Mouse (Mus musculus): ENCODE measurements around the gene Taf6l. TPM values are rescaled to one million over a fixed set of nuclear protein-coding genes. Genes with fewer than 3 reads are reported as not detected.

The Taf6l gene
- polyA plus RNA-seq, 1 experiment from 2014 or later = 18.3 TPM

- peak within 1 kb of the TSS; percentile 84 for H3K4me2 ChIP-seq (ENCODE audit: low read length)
- peak within 1 kb of the TSS; percentile 82 for H3K27ac ChIP-seq (ENCODE audit: low read depth, low read length)
- H3K9ac ChIP-seq (ENCODE audit: low read length) = peak within 1 kb of the TSS; percentile 94
- H3K27me3 ChIP-seq (replicated peaks; ENCODE audit: control insufficient read depth, insufficient read depth, low read length) = no peaks in the 10 kb centered on the region
- ATAC-seq (peak; percentile 96), DNase-seq (ENCODE audit: low spot score) (peak; percentile 96)
- peaks cover 35% of the 10 kb centered on the region for H3K36me3 ChIP-seq (ENCODE audit: control insufficient read depth, insufficient read depth, low read length)
- peak within 1 kb of the TSS; percentile 97 for H3K4me3 ChIP-seq (ENCODE audit: low read depth, low read length)
- H3K9me3 ChIP-seq (replicated peaks; ENCODE audit: control insufficient read depth, low read length) = no peaks in the 10 kb centered on the region
- H3K4me1 ChIP-seq (ENCODE audit: control insufficient read depth, insufficient read depth, low read length) = peaks cover 8% of the 10 kb centered on the region; the same call in 1 of the 2 replicates
- WGBS = under 1% methylated on average over 75 of the region's 75 CpGs
These were observed 29.4 kb downstream of the Taf6l start, which contains the start of gene Nxf1 for GRCm38 (mm10) chr19:8756635-8757387. Nxf1 (plus strand) TSS chr19:8757073.

GRCm38 (mm10) chr19:8755652-8756051 lies 30.6 kb downstream of the Taf6l start:
- DNase-seq (ENCODE audit: low spot score) (no peak), ATAC-seq (no peak)
- peak overlapping the region; percentile 84; the same call in 1 of the 2 replicates for H3K4me2 ChIP-seq (ENCODE audit: low read length)
- no peak overlapping the region for H3K9ac ChIP-seq (ENCODE audit: low read length)
- H3K27ac ChIP-seq (ENCODE audit: low read depth, low read length) = no peak overlapping the region
- H3K27me3 ChIP-seq (replicated peaks; ENCODE audit: control insufficient read depth, insufficient read depth, low read length) = no peaks in the 10 kb centered on the region
- WGBS = 85% methylated on average over 3 of the region's 3 CpGs
- H3K9me3 ChIP-seq (replicated peaks; ENCODE audit: control insufficient read depth, low read length) = no peaks in the 10 kb centered on the region
- no peak overlapping the region for H3K4me3 ChIP-seq (ENCODE audit: low read depth, low read length)
- peaks cover 45% of the 10 kb centered on the region for H3K36me3 ChIP-seq (ENCODE audit: control insufficient read depth, insufficient read depth, low read length)
- H3K4me1 ChIP-seq (ENCODE audit: control insufficient read depth, insufficient read depth, low read length) = peaks cover 8% of the 10 kb centered on the region; the same call in 1 of the 2 replicates

- Histone ChIP-seq H3K27me3 (replicated peaks; ENCODE audit: control insufficient read depth, insufficient read depth, low read length) (no peaks in the 10 kb centered on the region), H3K27ac (ENCODE audit: low read depth, low read length) (no peak overlapping the region), H3K4me3 (ENCODE audit: low read depth, low read length) (no peak overlapping the region), H3K4me1 (ENCODE audit: control insufficient read depth, insufficient read depth, low read length) (peaks cover 5% of the 10 kb centered on the region), H3K4me2 (ENCODE audit: low read length) (no peak overlapping the region), H3K36me3 (ENCODE audit: control insufficient read depth, insufficient read depth, low read length) (peaks cover 93% of the 10 kb centered on the region), H3K9ac (ENCODE audit: low read length) (no peak overlapping the region), H3K9me3 (replicated peaks; ENCODE audit: control insufficient read depth, low read length) (no peaks in the 10 kb centered on the region)
- DNase-seq (ENCODE audit: low spot score) (no peak), ATAC-seq (no peak)
- WGBS = 74% methylated on average over 2 of the region's 2 CpGs
These were observed 38.8 kb downstream of the Taf6l start for GRCm38 (mm10) chr19:8747368-8747767.

- no peak overlapping the region for H3K27ac ChIP-seq (ENCODE audit: low read depth, low read length)
- H3K36me3 ChIP-seq (ENCODE audit: control insufficient read depth, insufficient read depth, low read length) = peaks cover 79% of the 10 kb centered on the region
- DNase-seq (ENCODE audit: low spot score) (no peak), ATAC-seq (no peak)
- H3K4me1 ChIP-seq (ENCODE audit: control insufficient read depth, insufficient read depth, low read length) = peaks cover 14% of the 10 kb centered on the region
- 98% methylated on average over 1 of the region's 1 CpGs for WGBS
- no peak overlapping the region for H3K4me2 ChIP-seq (ENCODE audit: low read length)
- H3K4me3 ChIP-seq (ENCODE audit: low read depth, low read length) = no peak overlapping the region
- H3K27me3 ChIP-seq (replicated peaks; ENCODE audit: control insufficient read depth, insufficient read depth, low read length) = no peaks in the 10 kb centered on the region
- no peak overlapping the region for H3K9ac ChIP-seq (ENCODE audit: low read length)
- no peaks in the 10 kb centered on the region for H3K9me3 ChIP-seq (replicated peaks; ENCODE audit: control insufficient read depth, low read length)
These were observed 40.8 kb downstream of the Taf6l start for GRCm38 (mm10) chr19:8745382-8745781.

- WGBS = 23% methylated on average over 14 of the region's 14 CpGs
- Histone ChIP-seq H3K9ac (ENCODE audit: low read length) (peak overlapping the region; percentile 84), H3K4me2 (ENCODE audit: low read length) (peak overlapping the region; percentile 96), H3K27ac (ENCODE audit: low read depth, low read length) (peak overlapping the region; percentile 92; the same call in 1 of the 2 replicates), H3K4me1 (ENCODE audit: control insufficient read depth, insufficient read depth, low read length) (peaks cover 14% of the 10 kb centered on the region), H3K36me3 (ENCODE audit: control insufficient read depth, insufficient read depth, low read length) (peaks cover 78% of the 10 kb centered on the region), H3K9me3 (replicated peaks; ENCODE audit: control insufficient read depth, low read length) (no peaks in the 10 kb centered on the region), H3K27me3 (replicated peaks; ENCODE audit: control insufficient read depth, insufficient read depth, low read length) (no peaks in the 10 kb centered on the region), H3K4me3 (ENCODE audit: low read depth, low read length) (peak overlapping the region; percentile 69)
- DNase-seq (ENCODE audit: low spot score) = no peak
- ATAC-seq = no peak
These were observed 44.0 kb downstream of the Taf6l start for GRCm38 (mm10) chr19:8742176-8742575.

- Histone ChIP-seq H3K4me2 (ENCODE audit: low read length) (peak within 1 kb of the TSS; percentile 96), H3K4me1 (ENCODE audit: control insufficient read depth, insufficient read depth, low read length) (peaks cover 14% of the 10 kb centered on the region), H3K27ac (ENCODE audit: low read depth, low read length) (peak within 1 kb of the TSS; percentile 92), H3K4me3 (ENCODE audit: low read depth, low read length) (peak within 1 kb of the TSS; percentile 69), H3K27me3 (replicated peaks; ENCODE audit: control insufficient read depth, insufficient read depth, low read length) (no peaks in the 10 kb centered on the region), H3K9ac (ENCODE audit: low read length) (peak within 1 kb of the TSS; percentile 84), H3K36me3 (ENCODE audit: control insufficient read depth, insufficient read depth, low read length) (peaks cover 70% of the 10 kb centered on the region), H3K9me3 (replicated peaks; ENCODE audit: control insufficient read depth, low read length) (no peaks in the 10 kb centered on the region)
- DNase-seq (ENCODE audit: low spot score) = peak; percentile 99
- ATAC-seq = peak; percentile 99
- WGBS = under 1% methylated on average over 36 of the region's 36 CpGs
These were observed 44.9 kb downstream of the Taf6l start, which contains the start of gene Stx5a for GRCm38 (mm10) chr19:8741243-8741869. Stx5a (plus strand) TSS chr19:8741413.

GRCm38 (mm10) chr19:8740603-8741002 lies 45.6 kb downstream of the Taf6l start, which contains the start of gene 1700092M07Rik:
1700092M07Rik (plus strand) TSS chr19:8740718.
- 68% methylated on average over 14 of the region's 14 CpGs for WGBS
- DNase-seq (ENCODE audit: low spot score) = no peak
- peak within 1 kb of the TSS; percentile 50 for H3K4me2 ChIP-seq (ENCODE audit: low read length)
- H3K36me3 ChIP-seq (ENCODE audit: control insufficient read depth, insufficient read depth, low read length) = peaks cover 62% of the 10 kb centered on the region
- H3K27ac ChIP-seq (ENCODE audit: low read depth, low read length) = peak within 1 kb of the TSS; percentile 92
- peak within 1 kb of the TSS; percentile 84 for H3K9ac ChIP-seq (ENCODE audit: low read length)
- H3K4me3 ChIP-seq (ENCODE audit: low read depth, low read length) = peak within 1 kb of the TSS; percentile 69
- H3K27me3 ChIP-seq (replicated peaks; ENCODE audit: control insufficient read depth, insufficient read depth, low read length) = no peaks in the 10 kb centered on the region
- H3K9me3 ChIP-seq (replicated peaks; ENCODE audit: control insufficient read depth, low read length) = no peaks in the 10 kb centered on the region
- peaks cover 14% of the 10 kb centered on the region for H3K4me1 ChIP-seq (ENCODE audit: control insufficient read depth, insufficient read depth, low read length)
- no peak for ATAC-seq

GRCm38 (mm10) chr19:8739646-8740045 lies 46.6 kb downstream of the Taf6l start:
- no peaks in the 10 kb centered on the region for H3K27me3 ChIP-seq (replicated peaks; ENCODE audit: control insufficient read depth, insufficient read depth, low read length)
- ATAC-seq (no peak), DNase-seq (ENCODE audit: low spot score) (no peak)
- no peak overlapping the region for H3K27ac ChIP-seq (ENCODE audit: low read depth, low read length)
- H3K4me3 ChIP-seq (ENCODE audit: low read depth, low read length) = no peak overlapping the region
- no peak overlapping the region for H3K4me2 ChIP-seq (ENCODE audit: low read length)
- peaks cover 18% of the 10 kb centered on the region for H3K4me1 ChIP-seq (ENCODE audit: control insufficient read depth, insufficient read depth, low read length)
- WGBS = 91% methylated on average over 6 of the region's 6 CpGs
- H3K9me3 ChIP-seq (replicated peaks; ENCODE audit: control insufficient read depth, low read length) = no peaks in the 10 kb centered on the region
- peaks cover 53% of the 10 kb centered on the region for H3K36me3 ChIP-seq (ENCODE audit: control insufficient read depth, insufficient read depth, low read length)
- no peak overlapping the region for H3K9ac ChIP-seq (ENCODE audit: low read length)

GRCm38 (mm10) chr19:8738911-8739310 lies 47.3 kb downstream of the Taf6l start:
- Histone ChIP-seq H3K27me3 (replicated peaks; ENCODE audit: control insufficient read depth, insufficient read depth, low read length) (no peaks in the 10 kb centered on the region), H3K9me3 (replicated peaks; ENCODE audit: control insufficient read depth, low read length) (no peaks in the 10 kb centered on the region), H3K4me2 (ENCODE audit: low read length) (no peak overlapping the region), H3K36me3 (ENCODE audit: control insufficient read depth, insufficient read depth, low read length) (peaks cover 45% of the 10 kb centered on the region), H3K27ac (ENCODE audit: low read depth, low read length) (no peak overlapping the region), H3K9ac (ENCODE audit: low read length) (no peak overlapping the region), H3K4me3 (ENCODE audit: low read depth, low read length) (no peak overlapping the region), H3K4me1 (ENCODE audit: control insufficient read depth, insufficient read depth, low read length) (peaks cover 18% of the 10 kb centered on the region)
- ATAC-seq (no peak), DNase-seq (ENCODE audit: low spot score) (no peak)
- WGBS = 93% methylated on average over 7 of the region's 7 CpGs

Measured in forebrain, embryonic 14.5 days (tissue).